Mouse (Mus musculus): ENCODE measurements around the gene Tmem121. TPM values are rescaled to one million over a fixed set of nuclear protein-coding genes. Genes with fewer than 3 reads are reported as not detected.
"Not testable (repeated sequence)": the region's sequence is repeated elsewhere in the genome, so short reads cannot be mapped to it uniquely, and the experiment has no call there.

Tmem121 gene
- total RNA-seq, 2 experiments from 2014 or later = 4.5 to 7.4 TPM

DNA sequence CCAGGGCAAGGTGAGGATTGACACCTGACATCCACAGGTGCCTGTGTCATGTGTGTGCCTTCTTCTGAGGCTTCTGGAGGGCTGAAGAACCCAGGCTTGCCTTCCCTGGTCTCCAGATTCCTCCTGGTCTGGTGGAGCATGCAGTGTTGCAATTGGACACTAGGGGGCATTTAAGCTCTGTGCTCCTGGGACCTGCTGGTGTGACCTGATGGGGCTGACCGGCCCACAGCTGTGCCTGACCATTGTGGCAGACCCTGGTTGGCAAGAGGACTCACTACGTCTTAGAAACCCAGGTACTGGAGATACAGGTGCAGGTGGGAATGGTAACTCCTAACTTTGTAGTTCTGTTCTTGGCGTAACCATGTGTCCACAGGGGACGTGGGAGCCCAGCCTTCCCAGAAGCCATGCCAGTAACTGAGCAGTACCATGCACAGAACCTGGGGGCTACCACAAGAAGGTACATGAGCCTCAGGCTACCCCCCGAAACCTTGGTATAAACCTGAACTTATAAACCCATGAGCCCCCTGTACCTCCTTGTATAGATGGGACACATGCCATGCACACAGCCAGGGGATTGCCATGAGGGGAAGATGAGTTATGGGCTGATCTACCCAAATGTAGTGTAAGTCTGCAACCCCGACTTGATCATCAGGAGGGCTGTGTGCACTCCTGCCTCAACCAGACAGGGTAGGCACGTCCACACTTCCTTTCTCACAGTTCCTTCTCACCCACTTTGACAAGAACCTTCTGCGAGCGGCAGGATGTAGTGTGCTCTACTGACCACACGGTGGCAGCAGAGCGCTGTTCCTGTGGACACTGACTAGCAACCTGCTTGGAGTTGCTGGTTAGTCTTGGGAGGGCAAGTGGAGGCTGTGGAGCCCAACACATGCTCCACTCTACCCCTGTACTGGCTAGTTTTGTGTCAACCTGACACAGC lies 31.8 kb downstream of the Tmem121 start:
- DNase-seq = peak; percentile 65 to 73

DNA sequence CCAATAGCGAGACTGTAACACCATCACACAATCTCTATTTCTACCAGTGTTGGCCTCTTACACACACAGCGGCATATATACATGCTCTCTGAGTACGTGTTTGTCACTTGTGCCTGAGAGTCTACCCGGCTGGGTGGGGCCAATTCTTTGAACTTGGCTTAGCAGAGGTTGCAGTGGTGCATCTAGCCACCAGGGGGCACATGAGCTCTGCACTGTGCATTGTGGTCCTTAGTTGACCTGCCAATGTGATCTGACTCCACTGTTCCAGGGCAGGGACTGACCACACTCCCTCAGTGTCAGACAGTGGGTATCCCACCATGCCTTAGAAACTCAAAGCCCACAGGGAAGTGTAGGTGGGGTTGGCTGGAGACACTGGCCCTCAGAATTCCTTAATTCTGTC lies 34.1 kb downstream of the Tmem121 start:
- DNase-seq = peak; percentile 51 to 65

- DNase-seq = peak; percentile 72 to 75
Observed at GRCm38 (mm10) chr12:113220447-113220846, 34.7 kb downstream of the Tmem121 start.

DNA sequence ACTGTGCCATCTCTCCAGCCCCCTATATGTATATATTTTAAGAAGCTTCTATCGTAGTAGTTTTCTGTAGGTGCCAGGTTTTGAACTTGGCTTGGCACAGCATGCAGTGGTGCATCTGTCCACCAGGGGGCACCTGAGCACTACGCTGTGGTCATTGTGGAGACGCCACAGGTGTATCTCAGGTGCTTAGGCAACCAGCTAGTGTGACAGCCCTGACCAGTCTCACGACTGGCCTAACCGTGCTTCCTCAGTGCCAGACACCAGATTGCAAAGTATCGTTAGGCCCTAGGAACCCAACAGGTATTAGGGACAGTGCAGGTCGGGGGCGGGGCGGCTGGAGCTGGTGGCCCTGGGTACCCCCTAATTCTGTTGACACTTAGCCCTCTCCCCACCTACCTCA lies 35.6 kb downstream of the Tmem121 start:
- DNase-seq = peak; percentile 33 to 63

DNA sequence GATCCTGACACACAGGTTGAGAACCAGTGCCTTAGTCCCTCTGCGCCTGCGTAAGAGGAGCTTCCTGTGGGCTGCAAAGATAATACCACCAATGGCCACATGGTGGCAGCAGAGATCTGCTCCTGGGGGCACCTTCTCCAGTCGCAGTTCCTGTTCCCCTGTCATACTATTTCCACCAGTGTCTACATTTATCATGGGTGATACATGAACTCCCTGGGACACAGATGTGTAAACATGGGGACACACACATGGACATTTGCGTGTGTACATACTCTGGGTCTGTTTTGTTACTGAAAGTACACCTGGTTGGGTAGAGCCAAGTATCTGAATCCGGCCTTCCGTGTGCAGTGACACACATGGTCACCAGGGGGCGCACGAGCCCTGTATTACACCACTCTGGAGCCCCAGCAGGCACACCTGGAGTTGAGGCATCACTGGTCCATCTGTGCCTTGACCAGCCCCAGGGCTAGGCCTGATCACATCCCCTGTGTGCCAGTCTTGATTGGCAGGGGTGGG lies 36.4 kb downstream of the Tmem121 start:
- DNase-seq = peak; percentile 93

DNA sequence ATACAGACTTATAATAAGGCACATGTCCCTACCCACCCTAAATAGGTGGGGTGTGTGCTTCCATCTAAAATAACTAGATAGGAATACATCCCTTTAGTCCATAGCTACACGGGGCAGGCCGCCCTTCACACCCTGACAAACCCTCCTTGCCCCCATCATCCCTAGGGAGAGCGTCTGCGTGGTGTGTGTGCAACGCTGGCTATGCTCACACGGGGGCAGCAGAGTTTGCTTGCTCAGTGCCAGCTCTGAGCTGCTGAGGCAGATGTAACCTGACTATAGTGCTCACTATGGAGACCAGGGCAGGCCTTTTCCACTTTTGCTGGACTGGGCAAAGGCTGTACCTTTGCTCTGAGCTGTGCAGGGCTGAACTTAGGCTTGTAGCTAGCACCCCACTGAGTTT lies 37.0 kb downstream of the Tmem121 start:
- DNase-seq = peak; percentile 57 to 64

GRCm38 (mm10) chr12:113224206-113224605 lies 38.5 kb downstream of the Tmem121 start:
- peak; percentile 46 to 66 for DNase-seq

DNA sequence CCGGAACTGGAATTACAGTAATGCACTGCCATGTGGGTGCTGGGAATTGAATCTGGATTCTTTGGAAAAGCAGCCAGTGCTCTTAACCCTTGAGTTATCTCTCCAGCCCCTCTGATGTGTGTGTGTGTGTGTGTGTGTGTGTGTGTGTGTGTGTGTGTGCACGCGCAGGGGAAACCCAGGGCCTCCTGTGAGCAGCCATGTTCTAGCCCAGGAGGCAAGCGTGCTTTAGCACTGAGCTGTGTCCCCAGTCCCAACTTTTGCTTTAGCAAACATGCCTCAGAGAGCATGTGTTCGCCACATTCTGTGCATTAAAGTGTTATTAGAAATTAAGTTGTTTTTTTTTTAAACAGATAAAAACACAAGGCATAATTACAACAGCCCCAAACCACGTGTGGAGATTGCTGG lies 39.0 kb downstream of the Tmem121 start:
- DNase-seq = no peak

DNA sequence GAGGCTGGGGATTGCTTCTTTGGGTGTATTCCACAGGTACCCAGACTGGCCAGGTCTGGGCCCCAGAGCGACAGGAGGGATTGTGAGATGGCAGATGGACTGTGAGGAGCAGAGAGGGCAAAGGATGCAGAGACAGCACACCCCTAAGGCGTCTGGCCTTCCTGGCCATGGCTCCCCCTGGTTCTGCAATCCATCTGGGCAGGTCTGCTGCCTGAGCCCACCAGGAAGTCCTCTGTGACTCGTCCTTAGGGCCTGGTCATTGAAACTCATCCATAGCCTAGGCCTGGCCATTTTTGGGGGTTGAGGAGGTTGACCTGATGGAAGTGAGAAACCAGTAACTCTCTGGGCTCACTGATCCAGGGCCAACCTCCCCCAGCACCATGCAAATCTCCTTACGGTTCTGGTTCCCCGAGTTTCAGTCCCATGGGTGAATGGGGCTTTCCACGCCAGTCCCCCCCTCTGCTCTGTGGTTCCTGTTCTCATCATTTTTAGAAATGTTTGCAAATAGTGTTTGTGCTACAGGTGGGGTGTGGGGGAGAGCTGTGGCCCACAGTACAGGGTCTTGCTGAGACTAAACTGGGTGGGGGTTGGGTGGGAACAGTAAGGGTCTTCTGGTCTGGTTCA lies 42.4 kb downstream of the Tmem121 start:
- no peak for DNase-seq

DNA sequence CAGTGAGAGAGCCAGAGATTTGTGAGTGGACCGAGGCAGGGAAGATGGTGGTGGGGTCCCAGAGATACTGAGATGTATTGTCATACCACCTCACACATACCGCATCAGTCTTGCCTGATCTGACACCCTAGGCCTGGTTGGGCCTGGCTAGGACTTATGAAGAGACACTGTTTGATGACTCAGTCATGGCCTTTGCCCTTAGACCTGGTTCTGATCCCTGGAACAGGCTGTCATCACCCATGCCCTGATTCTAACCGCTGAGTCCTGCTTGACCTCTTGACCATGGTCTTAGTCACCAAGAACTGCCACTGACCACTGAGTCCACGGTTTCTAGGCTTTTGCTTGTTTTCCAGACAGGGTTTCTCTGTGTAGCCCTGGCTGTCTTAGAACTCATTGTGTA lies 45.0 kb downstream of the Tmem121 start:
- DNase-seq = no peak

DNA sequence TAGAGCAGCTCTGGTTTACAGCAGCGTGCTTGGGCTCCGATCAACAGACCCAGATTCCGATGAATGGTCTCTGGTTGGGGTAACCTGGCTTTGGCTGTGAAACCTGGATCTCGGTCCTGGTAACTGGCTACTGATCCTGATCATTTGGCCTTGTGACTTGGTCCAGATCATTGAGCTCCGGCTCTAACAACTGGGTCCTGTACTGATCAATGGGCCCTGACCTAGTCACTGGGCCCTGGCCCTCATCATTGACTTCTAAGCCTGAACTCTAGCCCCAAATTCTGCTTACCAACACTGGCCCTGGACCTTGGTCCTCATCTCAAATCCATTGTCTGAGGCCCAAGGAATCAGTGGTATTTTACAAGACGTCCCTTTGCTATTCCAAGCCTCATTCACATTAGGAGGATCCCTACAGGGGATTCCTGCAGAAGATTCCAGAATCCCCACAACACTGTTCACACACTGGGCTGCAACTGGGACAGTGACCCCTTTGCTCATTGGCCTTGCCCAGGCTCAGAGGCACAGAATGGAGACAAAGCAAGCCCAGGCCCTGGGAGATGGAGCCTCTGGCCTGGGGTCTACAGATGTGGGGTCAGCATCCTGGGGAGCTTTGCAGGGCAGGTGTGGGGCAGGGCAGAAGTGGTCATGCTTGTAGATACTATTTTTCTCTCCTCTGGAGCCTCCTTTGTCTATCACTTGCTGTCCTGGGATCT lies 46.0 kb downstream of the Tmem121 start:
- DNase-seq = not testable (repeated sequence)

DNA sequence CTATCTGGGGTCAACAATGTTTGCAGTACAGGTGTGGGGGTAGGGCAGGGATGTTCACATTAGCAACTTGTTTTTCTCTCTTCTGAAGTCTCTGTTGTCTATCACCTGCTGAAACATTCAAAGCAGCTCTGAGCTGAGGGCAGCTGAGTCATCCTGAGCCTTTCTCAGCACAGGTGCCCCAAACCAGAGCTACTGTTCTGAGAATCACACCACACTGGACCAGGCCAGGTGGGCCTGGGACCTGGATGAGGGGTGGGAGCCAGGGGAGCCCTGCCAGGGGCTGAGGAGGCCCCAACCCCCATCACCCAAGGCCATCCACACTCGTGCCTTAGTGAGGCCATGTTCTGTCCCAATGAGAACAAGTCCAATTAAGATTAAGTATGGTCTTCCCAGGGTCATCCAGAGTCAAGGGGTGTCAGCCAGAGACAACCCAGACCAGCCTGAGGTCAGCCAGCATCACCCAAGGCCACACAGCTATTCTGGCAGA lies 46.6 kb downstream of the Tmem121 start:
- DNase-seq = not testable (repeated sequence)

Other genes starting within 250 kb of the Tmem121 start
- 10 to 100 TPM; 26.5 to 34.7 TPM for gene Nudt14, start 243.8 kb upstream of the Tmem121 start, total RNA-seq (2021)
- 10 to 100 TPM; 15.5 to 23.7 TPM for gene Btbd6, start 209.4 kb upstream of the Tmem121 start, total RNA-seq (2021)
- gene Brf1, start 185.2 kb upstream of the Tmem121 start, total RNA-seq (2021) = 10 to 100 TPM; 42.9 to 49.6 TPM
- gene Pacs2, start 171.4 kb upstream of the Tmem121 start, total RNA-seq (2021) = 10 to 100 TPM; 39.7 to 46.3 TPM
- under 1 TPM in 1 of 2 experiments, not detected in 1; 0.46 TPM for gene Tex22, start 111.4 kb upstream of the Tmem121 start, total RNA-seq (2021)
- 10 to 100 TPM; 76.8 to 99.8 TPM for gene Mta1, start 87.7 kb upstream of the Tmem121 start, total RNA-seq (2021)
- gene Crip2, start 45.7 kb upstream of the Tmem121 start, total RNA-seq (2021) = 10 to 100 TPM; 51.8 to 52.5 TPM
- 10 to 100 TPM; 44.1 to 71.1 TPM for gene Crip1, start 39.6 kb upstream of the Tmem121 start, total RNA-seq (2021)
- 1 to 10 TPM; 1.7 TPM for gene Tedc1, start 29.5 kb upstream of the Tmem121 start, total RNA-seq (2021)

Measured in adrenal gland, postnatal 36 days (tissue).